Mouse (Mus musculus) embryonic fibroblast, embryonic 13.5 days (primary cell): ENCODE measurements around the gene Helz2. TPM values are rescaled to one million over a fixed set of nuclear protein-coding genes. Genes with fewer than 3 reads are reported as not detected.

Source experiments
- H3K27ac ChIP-seq: 2 replicates; pipeline ENCODE4 v1.5.1; 2012; ENCODE audit warnings: low read length, control low read depth, inconsistent platforms; ENCODE audit not compliant: insufficient read depth
- H3K4me1 ChIP-seq: 2 replicates; pipeline ENCODE4 v1.6.1; 2011; ENCODE audit warnings: low read length; ENCODE audit not compliant: control insufficient read depth, insufficient read depth
- H3K4me3 ChIP-seq: 2 replicates; pipeline ENCODE4 v1.5.1; 2011; ENCODE audit warnings: mild to moderate bottlenecking, control low read depth, low read length; ENCODE audit not compliant: insufficient read depth
- CTCF ChIP-seq: IDR thresholded peaks from 2 replicates; pipeline ENCODE4 v1.5.1; 2011; ENCODE audit warnings: mild to moderate bottlenecking, control low read depth, low read length, moderate library complexity, borderline replicate concordance; ENCODE audit not compliant: insufficient read depth
- POLR2A ChIP-seq: IDR thresholded peaks from 2 replicates; pipeline ENCODE4 v1.6.1; 2011; ENCODE audit warnings: low read depth, mild to moderate bottlenecking, control low read depth, low read length, moderate library complexity
- polyA plus RNA-seq: library from polyadenylated mRNA; stranded (reverse); fragments of >200 nt; gene quantifications from 2 replicates; pipeline ENCODE4 v1.2.4, GENCODE M21; 2011; ENCODE audit warnings: low read depth; ENCODE audit not compliant: missing spikeins, insufficient read length

The Helz2 gene
- polyA plus RNA-seq, 1 experiment = 10.5 TPM

DNA sequence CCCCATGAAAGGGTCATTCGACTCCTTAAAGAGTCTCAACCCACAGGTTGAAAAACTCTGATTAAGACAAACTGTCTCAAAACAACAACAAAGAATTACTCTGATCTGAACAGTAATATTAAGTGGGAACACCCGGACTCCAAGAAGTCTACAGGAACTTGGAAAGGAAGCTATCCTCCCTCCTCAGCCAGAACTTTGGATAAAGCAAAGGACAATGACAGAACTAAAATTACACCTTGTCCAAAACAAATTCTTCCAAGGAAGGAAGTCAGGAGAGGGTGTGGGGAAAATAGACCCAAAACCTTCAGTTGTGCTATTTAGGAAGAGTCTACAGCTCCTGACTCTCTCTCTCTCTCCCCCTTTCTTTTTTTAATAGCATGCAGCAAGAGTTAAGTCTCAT lies 30.3 kb upstream of the Helz2 start:
- no peak overlapping the region for H3K4me3 ChIP-seq
- H3K4me1 ChIP-seq = no peaks in the 10 kb centered on the region
- TF ChIP-seq CTCF (no peak), POLR2A (no peak)
- H3K27ac ChIP-seq = no peak overlapping the region; the same call in 1 of the 2 replicates

DNA sequence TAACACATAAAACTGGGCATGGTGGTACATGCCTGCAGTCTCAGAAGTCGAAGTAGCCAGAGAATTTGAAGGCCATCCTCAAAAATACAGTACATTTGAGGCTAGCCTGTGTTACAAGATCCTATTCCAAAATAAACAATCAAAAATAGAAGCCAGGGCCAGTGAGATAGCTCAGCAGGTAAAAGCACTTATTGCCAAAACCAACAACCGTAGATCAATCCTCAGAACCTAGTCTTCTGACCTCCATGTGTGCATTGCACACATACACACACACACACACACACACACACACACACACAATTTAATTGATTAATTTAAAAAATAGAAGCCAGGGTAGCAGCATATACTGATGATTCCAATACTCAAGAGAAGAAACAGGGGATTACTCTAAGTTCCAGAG lies 25.0 kb upstream of the Helz2 start:
- TF ChIP-seq POLR2A = no peak
- TF ChIP-seq CTCF = no peak
- Histone ChIP-seq H3K27ac (no peak overlapping the region), H3K4me1 (no peaks in the 10 kb centered on the region), H3K4me3 (no peak overlapping the region)

GRCm38 (mm10) chr2:181253248-181253647 lies 11.4 kb upstream of the Helz2 start:
- Histone ChIP-seq H3K4me3 (no peak overlapping the region), H3K4me1 (no peaks in the 10 kb centered on the region), H3K27ac (no peak overlapping the region)
- TF ChIP-seq CTCF = no peak
- TF ChIP-seq POLR2A = no peak

DNA sequence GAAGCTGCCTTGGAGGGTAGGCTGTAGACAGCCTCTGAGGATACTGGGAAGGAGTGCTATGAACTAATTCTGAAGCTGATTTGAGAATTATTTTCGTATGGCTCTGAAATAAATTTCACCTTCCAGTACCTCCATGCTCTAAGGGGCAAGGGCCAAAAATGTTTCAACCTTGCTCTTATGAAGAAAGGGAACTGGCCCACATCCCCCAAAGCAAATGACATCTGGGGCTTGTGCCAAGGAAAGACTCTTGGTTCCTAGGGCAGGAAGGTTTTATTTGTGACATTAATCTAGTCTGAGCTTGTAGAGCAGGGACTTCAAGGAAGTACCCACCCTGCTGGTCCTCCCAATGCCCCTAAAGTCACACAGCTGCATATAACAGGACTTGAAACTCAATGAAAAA lies 10.0 kb upstream of the Helz2 start:
- Histone ChIP-seq H3K4me1 (no peaks in the 10 kb centered on the region), H3K27ac (no peak overlapping the region), H3K4me3 (no peak overlapping the region)
- TF ChIP-seq CTCF (no peak), POLR2A (no peak)

GRCm38 (mm10) chr2:181249217-181249616 lies 7.4 kb upstream of the Helz2 start:
- Histone ChIP-seq H3K27ac (no peak overlapping the region), H3K4me1 (no peaks in the 10 kb centered on the region), H3K4me3 (no peak overlapping the region)
- no peak for TF ChIP-seq POLR2A
- TF ChIP-seq CTCF = no peak

- no peak overlapping the region for H3K27ac ChIP-seq
- TF ChIP-seq CTCF (no peak), POLR2A (no peak)
- no peak overlapping the region for H3K4me3 ChIP-seq
- no peaks in the 10 kb centered on the region for H3K4me1 ChIP-seq
Measured at GRCm38 (mm10) chr2:181245031-181245430, 3.2 kb upstream of the Helz2 start.

- Histone ChIP-seq H3K4me3 (no peak overlapping the region), H3K4me1 (no peaks in the 10 kb centered on the region), H3K27ac (peak overlapping the region; percentile 5; the same call in 1 of the 2 replicates)
- TF ChIP-seq CTCF (no peak), POLR2A (no peak)
Measured at GRCm38 (mm10) chr2:181243706-181244394, 2.0 kb upstream of the Helz2 start.

GRCm38 (mm10) chr2:181242314-181242665 lies 463 bp upstream of the Helz2 start:
- no peak; the same call in 1 of the 2 replicates for TF ChIP-seq POLR2A
- TF ChIP-seq CTCF = no peak
- Histone ChIP-seq H3K4me1 (no peaks in the 10 kb centered on the region), H3K27ac (no peak overlapping the region), H3K4me3 (peak overlapping the region; percentile 70; the same call in 1 of the 2 replicates)

DNA sequence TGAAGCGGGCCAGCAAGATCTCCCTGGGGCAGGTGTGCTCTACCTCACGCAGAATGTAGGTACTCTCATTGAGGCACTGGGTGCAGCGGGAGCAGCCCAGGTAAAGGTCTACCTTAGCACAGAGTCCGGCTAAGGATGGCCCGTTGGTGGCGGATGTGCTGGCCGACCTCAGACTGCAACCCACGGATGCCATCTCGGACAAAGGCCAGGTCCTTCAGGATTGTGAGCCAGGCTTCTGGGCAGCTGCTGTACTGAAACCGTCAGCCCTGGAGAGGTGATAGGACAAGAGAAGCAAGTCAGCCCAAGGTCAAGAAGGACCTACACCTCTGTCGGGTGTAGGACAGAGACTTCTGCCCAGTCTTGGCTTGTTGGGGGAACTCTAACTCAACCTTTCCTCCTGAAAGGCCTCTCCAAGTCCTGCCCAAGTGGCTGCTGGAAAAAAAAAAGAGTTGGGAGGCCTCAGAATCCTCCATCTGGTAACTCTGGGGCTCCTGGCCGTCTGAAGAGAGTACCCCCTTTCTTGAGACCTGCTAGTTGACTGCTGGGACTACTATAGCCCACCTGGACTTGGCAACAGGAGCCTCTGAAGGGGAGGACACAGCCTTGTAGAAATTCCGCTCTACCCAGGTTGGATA lies 904 bp downstream of the Helz2 start:
- Histone ChIP-seq H3K27ac (no peak overlapping the region), H3K4me3 (peak overlapping the region; percentile 70), H3K4me1 (no peaks in the 10 kb centered on the region)
- no peak for TF ChIP-seq CTCF
- TF ChIP-seq POLR2A = no peak

- Histone ChIP-seq H3K4me1 (no peaks in the 10 kb centered on the region), H3K4me3 (no peak overlapping the region), H3K27ac (no peak overlapping the region)
- no peak for TF ChIP-seq CTCF
- no peak for TF ChIP-seq POLR2A
Measured at GRCm38 (mm10) chr2:181239261-181239660, 2.6 kb downstream of the Helz2 start.
